Mouse (Mus musculus) thymus, adult 2 months (tissue): ENCODE measurements around the gene Knl1. TPM values are rescaled to one million over a fixed set of nuclear protein-coding genes. Genes with fewer than 3 reads are reported as not detected.

Experiments used
- DNase-seq: peaks from one replicate; pipeline ENCODE4 v3.0.0; 2021
- H3K27ac ChIP-seq: fragments of 200-500 bp; 2 replicates; pipeline ENCODE4 v1.5.1; 2012; ENCODE audit warnings: low read length, control low read depth; ENCODE audit not compliant: control insufficient read depth, insufficient read depth
- H3K27me3 ChIP-seq: fragments of 200-500 bp; 2 replicates; pipeline ENCODE4 v1.6.1; 2012; ENCODE audit warnings: mild to moderate bottlenecking, low read length, moderate library complexity, mixed read lengths; ENCODE audit not compliant: control insufficient read depth, insufficient read depth
- H3K36me3 ChIP-seq: fragments of 200-500 bp; 2 replicates; pipeline ENCODE4 v1.6.1; 2012; ENCODE audit warnings: mild to moderate bottlenecking, low read length, moderate library complexity; ENCODE audit not compliant: control insufficient read depth, insufficient read depth
- H3K4me1 ChIP-seq: fragments of 200-500 bp; replicated peaks from 2 replicates; pipeline ENCODE4 v1.6.1; 2012; ENCODE audit warnings: low read length; ENCODE audit not compliant: control insufficient read depth, insufficient read depth
- H3K4me3 ChIP-seq: fragments of 200-500 bp; 2 replicates; pipeline ENCODE4 v1.5.1; 2012; ENCODE audit warnings: mild to moderate bottlenecking, low read length, control low read depth, moderate library complexity; ENCODE audit not compliant: control insufficient read depth, insufficient read depth
- CTCF ChIP-seq: fragments of 200-500 bp; IDR thresholded peaks from 2 replicates; pipeline ENCODE4 v1.5.1; 2012; ENCODE audit warnings: mild to moderate bottlenecking, control low read depth, low read length, moderate library complexity, borderline replicate concordance; ENCODE audit not compliant: control insufficient read depth, poor library complexity, insufficient read depth; ENCODE audit errors: extremely low read depth
- POLR2A ChIP-seq: fragments of 200-500 bp; IDR thresholded peaks from 2 replicates; pipeline ENCODE4 v1.6.1; 2012; ENCODE audit warnings: mild to moderate bottlenecking, low read length, control low read depth, moderate library complexity; ENCODE audit not compliant: control insufficient read depth, poor library complexity, insufficient read depth; ENCODE audit errors: extremely low read depth
- WGBS: fragments of 180-500 bp; shearing (Covaris S2); methylation state at CpG from one replicate; pipeline ENCODE4 v1.1.7; 2018; 5-methylcytosine and 5-hydroxymethylcytosine counted together
- polyA plus RNA-seq: library from polyadenylated mRNA; depleted of rRNA; stranded (reverse); fragments of >200 nt; gene quantifications from 2 replicates; pipeline ENCODE4 v1.2.3, GENCODE M21; 2012

Gene Knl1
- polyA plus RNA-seq, 1 experiment, result 3.8 TPM

- 84% methylated on average over 9 of the region's 9 CpGs for WGBS
- H3K36me3 ChIP-seq, result peaks cover 16% of the 10 kb centered on the region
- H3K27me3 ChIP-seq, result no peaks in the 10 kb centered on the region
- no peak for DNase-seq
- no peak for TF ChIP-seq CTCF
- TF ChIP-seq POLR2A, result no peak
- H3K4me1 ChIP-seq, result peaks cover 10% of the 10 kb centered on the region
- H3K27ac ChIP-seq, result no peak overlapping the region
- H3K4me3 ChIP-seq, result no peak overlapping the region
Observed at GRCm38 (mm10) chr2:119024536-119025238, 22.2 kb upstream of the Knl1 start.

GRCm38 (mm10) chr2:119025239-119025616 lies 21.7 kb upstream of the Knl1 start:
- no peak overlapping the region for H3K27ac ChIP-seq
- DNase-seq, result no peak
- TF ChIP-seq POLR2A, result no peak
- TF ChIP-seq CTCF, result no peak
- no peaks in the 10 kb centered on the region for H3K27me3 ChIP-seq
- peaks cover 16% of the 10 kb centered on the region for H3K36me3 ChIP-seq
- H3K4me1 ChIP-seq, result peaks cover 10% of the 10 kb centered on the region
- H3K4me3 ChIP-seq, result no peak overlapping the region
- WGBS, result 96% methylated on average over 4 of the region's 4 CpGs

GRCm38 (mm10) chr2:119026951-119027350 lies 20.0 kb upstream of the Knl1 start:
- peaks cover 4% of the 10 kb centered on the region for H3K36me3 ChIP-seq
- DNase-seq, result no peak
- WGBS, result 100% methylated on average over 4 of the region's 4 CpGs
- no peaks in the 10 kb centered on the region for H3K27me3 ChIP-seq
- TF ChIP-seq POLR2A, result no peak
- TF ChIP-seq CTCF, result no peak
- H3K27ac ChIP-seq, result no peak overlapping the region
- H3K4me1 ChIP-seq, result peaks cover 10% of the 10 kb centered on the region
- no peak overlapping the region for H3K4me3 ChIP-seq

- H3K4me3 ChIP-seq, result peak within 1 kb of the TSS; percentile 89
- no peaks in the 10 kb centered on the region for H3K36me3 ChIP-seq
- H3K27ac ChIP-seq, result no peak within 1 kb of the TSS
- H3K4me1 ChIP-seq, result peaks cover 10% of the 10 kb centered on the region
- TF ChIP-seq POLR2A (peak; percentile 54; the same call in 1 of the 2 replicates), CTCF (peak; percentile 20; the same call in 1 of the 2 replicates)
- under 1% methylated on average over 28 of the region's 28 CpGs for WGBS
- DNase-seq, result peak; percentile 93
- no peaks in the 10 kb centered on the region for H3K27me3 ChIP-seq
Observed at GRCm38 (mm10) chr2:119028941-119029551, 17.9 kb upstream of the Knl1 start, which contains the start of gene Ccdc32. Gene Ccdc32, minus strand, starts transcription at chr2:119029393.

- no peaks in the 10 kb centered on the region for H3K27me3 ChIP-seq
- peaks cover 10% of the 10 kb centered on the region for H3K4me1 ChIP-seq
- TF ChIP-seq CTCF (no peak), POLR2A (no peak)
- 58% methylated on average over 4 of the region's 4 CpGs for WGBS
- H3K36me3 ChIP-seq, result no peaks in the 10 kb centered on the region
- no peak overlapping the region for H3K27ac ChIP-seq
- no peak for DNase-seq
- H3K4me3 ChIP-seq, result no peak overlapping the region
Observed at GRCm38 (mm10) chr2:119032191-119032590, 14.7 kb upstream of the Knl1 start.

GRCm38 (mm10) chr2:119034656-119035396 lies 12.1 kb upstream of the Knl1 start, which contains the start of gene Rpusd2:
Gene Rpusd2, plus strand, starts transcription at chr2:119034790.
- peak; percentile 47; the same call in 1 of the 2 replicates for TF ChIP-seq POLR2A
- peak; percentile 28; the same call in 1 of the 2 replicates for TF ChIP-seq CTCF
- under 1% methylated on average over 49 of the region's 49 CpGs for WGBS
- peak; percentile 93 for DNase-seq
- Histone ChIP-seq H3K4me3 (peak within 1 kb of the TSS; percentile 98), H3K36me3 (peaks cover 9% of the 10 kb centered on the region; the same call in 1 of the 2 replicates), H3K4me1 (no peaks in the 10 kb centered on the region; the same call in 1 of the 2 replicates), H3K27ac (peak within 1 kb of the TSS; percentile 13; the same call in 1 of the 2 replicates), H3K27me3 (no peaks in the 10 kb centered on the region)
